ENCODE assay signal across 19 mouse cellular contexts in genomic region chr11:16767984-16768383, GRCm38 (mm10). TPM values are rescaled to one million over a fixed set of nuclear protein-coding genes. Genes with fewer than 3 reads are reported as not detected.
A peak's percentile ranks its signal among the peaks of the same experiment; 100 is the strongest.
DNase-seq lines count a peak whose midpoint lies in the region; TF ChIP-seq lines count a peak whose summit lies in the region.
"Had no signal": no experiment of that assay in that cellular context is flagged by ENCODE, and none has a peak within 500 bp of the region (broad histone marks: within the 10 kb centered on the region; RNA-seq: fewer than 3 reads in every experiment).

No protein-coding gene starts in this region.

- no peak overlapping the region for H3K4me3 ChIP-seq in heart, embryonic 10.5 days
- no peak overlapping the region for H3K4me3 ChIP-seq in thymus, adult 2 months (ENCODE audit: control insufficient read depth, insufficient read depth, low read length)
- no peak overlapping the region for H3K4me3 ChIP-seq in kidney, adult 2 months (ENCODE audit: insufficient read depth, low read depth, low read length)
- H3K4me3 ChIP-seq: embryonic facial prominence, embryonic 13.5 days; forebrain, embryonic 12.5 days; hindbrain, embryonic 12.5 days; intestine, embryonic 15.5 days had no signal

- no peak for TF ChIP-seq POLR2A in thymus, adult 2 months (IDR thresholded peaks at IDR 0.05; ENCODE audit: control insufficient read depth, extremely low read depth, insufficient read depth, low read length, poor library complexity)
- no peak for TF ChIP-seq POLR2A in kidney, adult 2 months (IDR thresholded peaks at IDR 0.05; ENCODE audit: low read depth, low read length)

- peak; percentile 66 for DNase-seq in heart, adult 11 months
- no peak for DNase-seq in heart, embryonic 10.5 days (ENCODE audit: low spot score)
- DNase-seq in thymus, postnatal 0 days (ENCODE audit: low spot score), result peak; percentile 44
- DNase-seq in thymus, adult 2 months, result no peak
- peak; percentile 16 for DNase-seq in induced T-regulatory cell, adult 2 months (ENCODE audit: low read depth)
- DNase-seq in cerebellum, postnatal 14 days, result no peak
- no peak for DNase-seq in kidney, adult 2 months
- DNase-seq: adrenal gland, postnatal 10 days; B cell, adult 2 months; cerebellum, adult 11-12 months; cerebellum, adult 9-10 months; cerebellum, postnatal 36 days; gastrocnemius, postnatal 14 days; heart, postnatal 10 days; heart, postnatal 4 days had no signal

- no peaks in the 10 kb centered on the region for H3K9me3 ChIP-seq in heart, embryonic 10.5 days
- H3K9me3 ChIP-seq: embryonic facial prominence, embryonic 13.5 days; forebrain, embryonic 12.5 days; hindbrain, embryonic 12.5 days; intestine, embryonic 15.5 days had no signal

- H3K4me1 ChIP-seq in heart, embryonic 10.5 days, result peaks cover 6% of the 10 kb centered on the region; the same call in 1 of the 2 replicates
- peaks cover 8% of the 10 kb centered on the region for H3K4me1 ChIP-seq in thymus, adult 2 months (replicated peaks; ENCODE audit: control insufficient read depth, insufficient read depth, low read length)
- peaks cover 37% of the 10 kb centered on the region for H3K4me1 ChIP-seq in kidney, adult 2 months (ENCODE audit: control insufficient read depth, insufficient read depth, low read length)
- H3K4me1 ChIP-seq: forebrain, embryonic 12.5 days had no signal

- H3K36me3 ChIP-seq in heart, embryonic 10.5 days, result no peaks in the 10 kb centered on the region
- H3K36me3 ChIP-seq in thymus, adult 2 months (ENCODE audit: control insufficient read depth, insufficient read depth, low read length), result no peaks in the 10 kb centered on the region
- no peaks in the 10 kb centered on the region for H3K36me3 ChIP-seq in kidney, adult 2 months (ENCODE audit: control insufficient read depth, insufficient read depth, low read length)
- H3K36me3 ChIP-seq: embryonic facial prominence, embryonic 13.5 days; forebrain, embryonic 12.5 days; hindbrain, embryonic 12.5 days; intestine, embryonic 15.5 days had no signal

- no peak overlapping the region for H3K27ac ChIP-seq in heart, embryonic 10.5 days
- no peak overlapping the region; the same call in 1 of the 2 replicates for H3K27ac ChIP-seq in thymus, adult 2 months (ENCODE audit: control insufficient read depth, insufficient read depth, low read length)
- no peak overlapping the region for H3K27ac ChIP-seq in kidney, adult 2 months (ENCODE audit: insufficient read depth, low read depth, low read length)
- H3K27ac ChIP-seq: embryonic facial prominence, embryonic 13.5 days; forebrain, embryonic 12.5 days; hindbrain, embryonic 12.5 days; intestine, embryonic 15.5 days had no signal

- no peak for TF ChIP-seq CTCF in thymus, adult 2 months (IDR thresholded peaks at IDR 0.05; ENCODE audit: borderline replicate concordance, control insufficient read depth, extremely low read depth, insufficient read depth, low read length, poor library complexity)
- no peak for TF ChIP-seq CTCF in kidney, adult 2 months (conservative IDR thresholded peaks at IDR 0.05; ENCODE audit: insufficient read depth, insufficient read length, low read depth, low read length)

- 74% methylated on average over 2 of the region's 2 CpGs for WGBS in heart, embryonic 10.5 days
- WGBS in thymus, adult 2 months, result 67% methylated on average over 2 of the region's 2 CpGs
- 74% methylated on average over 2 of the region's 2 CpGs for WGBS in kidney, adult 2 months

- H3K27me3 ChIP-seq in heart, embryonic 10.5 days (ENCODE audit: insufficient read depth, poor library complexity, severe bottlenecking), result peaks cover 6% of the 10 kb centered on the region; the same call in 1 of the 2 replicates
- H3K27me3 ChIP-seq in thymus, adult 2 months (ENCODE audit: control insufficient read depth, insufficient read depth, low read length), result no peaks in the 10 kb centered on the region
- no peaks in the 10 kb centered on the region for H3K27me3 ChIP-seq in kidney, adult 2 months (replicated peaks; ENCODE audit: control insufficient read depth, insufficient read depth, low read length)
- H3K27me3 ChIP-seq: embryonic facial prominence, embryonic 13.5 days; forebrain, embryonic 12.5 days; hindbrain, embryonic 12.5 days; intestine, embryonic 15.5 days had no signal

RNA-seq across cellular contexts. Expression of gene Egfr, which starts 16.0 kb away (rescaled TPM):
- 1.9 and 3.1 TPM in 2 replicates for polyA plus RNA-seq in heart, embryonic 10.5 days (2016; fragmentation: Nextera tagmentation; extraction: Ambion mirVana)
- polyA plus RNA-seq in thymus, postnatal 0 days (2015; fragmentation: Nextera tagmentation; extraction: Ambion mirVana), result 4.2 and 8.1 TPM in 2 replicates
- polyA plus RNA-seq in thymus, adult 2 months (2012; rRNA removed), result 15.6 and 17.4 TPM in 2 replicates
- polyA plus RNA-seq in kidney, adult 2 months (2012; rRNA removed), result 19.9 and 41.0 TPM in 2 replicates

Comparison
In these comparisons a context has a peak if more than half of its experiments do, and no peak if none do; other contexts are left out.
1. DNase-seq: peak in heart, adult 11 months (single experiment), thymus, postnatal 0 days (single experiment) and induced T-regulatory cell, adult 2 months (single experiment); none in heart, embryonic 10.5 days (single experiment), thymus, adult 2 months (single experiment), cerebellum, postnatal 14 days (0 of 2) and kidney, adult 2 months (single experiment).